Mouse (Mus musculus): ENCODE results near the gene Rnf103.

The Rnf103 gene

DNA sequence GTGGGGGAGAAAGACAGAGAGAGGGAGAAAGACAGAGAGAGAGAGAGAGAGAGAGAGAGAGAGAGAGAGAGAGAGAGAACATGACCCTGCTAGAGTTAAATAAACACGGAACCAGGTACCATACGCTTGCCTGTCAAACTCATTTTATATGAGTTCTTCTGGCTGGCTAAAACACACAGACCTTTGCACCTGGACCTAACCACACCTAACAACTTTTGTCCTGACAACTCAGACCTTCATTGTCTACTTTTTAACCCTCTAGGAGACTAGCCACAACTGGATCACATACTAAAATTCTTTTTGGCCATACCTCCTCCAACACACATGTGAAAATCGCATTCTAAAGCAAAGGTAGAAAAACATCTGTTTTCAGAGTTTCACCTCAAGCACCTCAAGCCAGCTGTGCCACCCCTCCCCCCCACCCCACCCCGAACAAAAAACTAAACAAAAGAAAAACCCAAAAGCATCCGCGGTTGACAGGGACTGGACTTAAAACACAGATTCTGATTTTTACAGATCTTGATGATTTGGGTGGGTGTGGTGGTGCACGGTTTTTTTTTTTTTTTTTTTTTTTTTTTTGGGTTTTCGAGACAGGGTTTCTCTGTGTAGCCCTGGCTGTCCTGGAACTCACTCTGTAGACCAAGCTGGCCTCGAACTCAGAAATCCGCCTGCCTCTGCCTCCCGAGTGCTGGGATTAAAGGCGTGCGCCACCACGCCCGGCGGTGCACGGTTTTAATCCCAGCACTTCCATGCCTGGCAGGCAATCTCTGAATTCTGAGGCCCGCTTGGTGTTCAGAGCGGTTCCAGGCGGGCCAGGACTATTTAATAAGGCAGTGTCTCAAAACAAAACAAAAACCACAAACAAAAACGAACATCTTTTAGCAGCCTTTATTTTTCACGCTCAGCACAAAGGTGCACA, 679 bp upstream of the Rnf103 start:
- DNase-seq, result no peak

DNA sequence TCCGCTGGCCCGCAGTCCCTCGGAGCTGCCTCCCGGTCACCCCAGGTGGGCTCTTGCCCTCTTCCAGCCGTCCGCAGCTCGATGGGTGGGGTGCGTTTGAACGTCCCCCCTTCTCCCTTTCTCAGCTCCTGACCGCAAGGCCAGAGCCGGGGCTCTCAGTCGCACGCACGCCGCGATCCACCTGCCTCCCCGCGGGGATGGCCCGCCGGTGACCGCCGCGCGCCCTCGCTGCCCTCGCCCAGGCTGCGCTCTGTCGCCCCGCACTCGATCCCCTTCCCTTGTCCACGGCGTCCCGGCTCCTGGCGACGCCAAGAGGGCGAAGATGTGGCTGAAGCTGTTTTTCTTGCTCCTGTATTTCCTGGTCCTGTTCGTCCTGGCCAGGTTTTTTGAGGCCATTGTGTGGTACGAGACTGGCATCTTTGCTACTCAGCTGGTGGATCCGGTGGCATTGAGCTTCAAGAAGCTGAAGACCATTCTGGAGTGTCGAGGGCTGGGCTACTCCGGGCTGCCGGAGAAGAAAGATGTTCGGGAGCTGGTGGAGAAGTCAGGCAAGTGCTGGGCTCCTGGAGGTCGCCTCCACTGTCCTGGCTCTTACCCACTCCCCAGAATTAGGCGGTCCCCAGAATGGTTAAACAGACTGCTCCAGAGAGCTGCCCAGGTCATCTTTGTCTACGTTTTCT, 787 bp downstream of the Rnf103 start:
- peak; percentile 14 to 44 for DNase-seq

DNA sequence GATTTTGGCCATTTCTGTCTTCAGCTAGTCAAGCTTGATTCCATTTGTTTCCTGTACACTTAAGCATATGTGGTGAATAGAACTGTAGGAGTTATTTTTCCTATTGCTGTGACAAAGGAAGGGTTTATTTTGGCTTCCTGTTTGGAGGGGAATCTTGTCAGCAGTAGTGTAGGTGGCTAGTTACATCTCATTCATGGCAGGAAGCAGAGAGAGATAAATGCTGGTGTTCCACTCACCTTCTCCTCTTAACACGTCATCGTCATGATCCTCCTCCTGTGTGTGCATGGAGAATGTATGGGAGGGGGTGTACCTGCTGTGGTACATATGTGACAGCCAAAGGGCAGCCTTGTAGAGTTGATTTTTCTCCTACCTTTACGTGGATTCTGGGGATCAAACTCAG, 6.9 kb downstream of the Rnf103 start:
- DNase-seq, result no peak

- no peak for DNase-seq
Observed at GRCm38 (mm10) chr6:71503001-71503400, 9.3 kb downstream of the Rnf103 start.

DNA sequence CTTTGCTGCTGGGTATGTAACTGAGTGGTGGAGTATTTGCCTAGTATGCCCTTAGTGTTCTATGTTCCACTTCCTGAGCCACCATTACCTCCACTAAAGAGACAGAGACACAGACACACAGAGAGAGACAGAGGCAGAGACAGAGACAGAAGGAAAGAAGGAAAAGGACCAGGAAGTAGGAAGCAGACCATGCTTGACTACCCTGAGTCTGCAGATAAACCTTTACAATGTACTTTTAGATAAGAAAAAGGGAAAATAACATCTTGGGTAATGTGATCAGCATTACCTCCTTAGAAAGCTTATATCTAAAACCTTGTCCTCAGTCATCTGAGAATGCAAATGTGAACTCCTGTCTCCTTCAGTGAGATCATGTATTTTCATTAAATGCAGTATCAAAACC, 10.0 kb downstream of the Rnf103 start:
- DNase-seq, result no peak

- DNase-seq, result no peak
Observed at GRCm38 (mm10) chr6:71504091-71504490, 10.4 kb downstream of the Rnf103 start.

- no peak for DNase-seq
Observed at GRCm38 (mm10) chr6:71505671-71506070, 12.0 kb downstream of the Rnf103 start.

DNA sequence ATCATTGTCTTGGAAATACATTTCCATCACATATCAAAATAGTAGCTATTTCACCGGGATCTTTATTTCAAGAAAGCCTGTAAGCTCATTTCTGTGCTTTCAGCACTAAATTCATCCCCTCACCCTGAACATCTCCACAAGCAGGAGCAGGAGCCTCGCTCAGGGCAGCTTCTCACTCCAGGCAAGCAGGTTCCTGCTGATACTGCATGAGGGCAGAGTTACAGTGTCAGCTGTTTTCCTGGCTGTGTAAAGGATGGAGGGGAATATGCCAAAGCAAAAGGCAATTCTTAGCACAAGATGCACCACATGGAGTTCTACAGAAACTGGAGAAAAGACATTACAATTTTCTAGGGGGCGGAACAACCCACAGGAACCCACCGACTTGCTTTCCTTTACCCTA, 25.8 kb downstream of the Rnf103 start:
- DNase-seq, result no peak

DNA sequence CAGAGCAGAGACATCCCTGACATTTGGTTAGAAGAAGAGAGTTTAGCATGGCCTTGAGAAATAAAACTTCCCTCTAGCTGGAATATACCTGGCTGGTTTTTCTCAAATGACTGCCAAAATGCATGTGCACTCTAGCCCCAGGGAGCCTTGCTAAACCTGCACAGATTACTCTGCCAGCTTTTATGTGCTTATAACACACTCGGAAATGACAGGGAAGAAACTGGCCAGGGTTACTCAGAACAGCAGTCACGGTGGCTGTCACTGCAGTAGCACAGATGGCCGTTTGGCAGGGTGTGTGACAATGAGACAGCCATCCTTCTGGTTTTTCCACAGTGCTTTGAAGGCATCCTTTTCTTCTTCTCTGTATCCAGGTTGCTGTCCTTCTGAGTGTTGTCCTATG, 31.9 kb downstream of the Rnf103 start:
- DNase-seq, result no peak

- no peak for DNase-seq
Observed at GRCm38 (mm10) chr6:71527056-71527455, 33.4 kb downstream of the Rnf103 start.

- no peak for DNase-seq
Observed at GRCm38 (mm10) chr6:71527826-71528225, 34.1 kb downstream of the Rnf103 start.

DNA sequence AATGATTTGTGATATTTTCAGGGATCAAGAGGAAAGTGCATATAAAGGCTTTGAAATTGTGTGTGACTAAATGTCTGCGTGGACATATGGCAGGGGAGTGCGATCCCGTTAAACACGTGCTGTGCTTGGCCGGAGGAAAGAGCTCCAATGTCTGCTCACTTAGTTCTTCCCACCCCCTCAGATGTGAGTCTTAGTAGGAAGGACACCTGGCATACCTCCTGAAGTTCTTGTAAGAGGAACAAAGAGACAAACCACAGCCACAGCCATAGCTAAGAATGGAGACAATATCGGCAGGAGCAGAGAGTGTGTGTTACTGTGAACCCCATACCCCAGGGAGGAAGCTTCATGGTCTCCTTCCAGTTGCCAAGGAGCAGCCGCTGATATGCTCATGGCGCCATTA, 36.5 kb downstream of the Rnf103 start:
- no peak for DNase-seq

DNA sequence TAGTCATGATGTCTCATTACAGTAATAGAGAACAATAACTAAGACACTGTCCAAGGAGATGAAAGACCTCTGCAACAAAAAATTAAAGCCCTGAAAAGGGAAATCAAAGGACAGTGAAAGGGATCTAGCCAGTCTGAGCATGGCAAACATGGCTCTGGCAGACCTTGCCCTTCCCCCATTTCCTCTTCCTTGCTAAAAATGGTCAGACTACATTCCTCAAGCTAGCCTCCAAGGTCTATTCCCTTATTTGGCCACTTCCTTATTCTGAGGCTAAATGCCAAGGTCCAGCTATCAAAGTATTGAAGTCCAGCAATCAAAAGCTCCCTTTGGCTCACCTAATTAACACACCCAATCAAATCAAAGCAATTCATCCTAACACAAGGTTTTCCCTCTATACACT, 43.6 kb downstream of the Rnf103 start:
- no peak for DNase-seq

- peak; percentile 89 to 90 for DNase-seq
Observed at GRCm38 (mm10) chr6:71543686-71544499, 50.2 kb downstream of the Rnf103 start, which contains the start of gene Chmp3. TSS of gene Chmp3 (plus strand) at chr6:71543797.

GRCm38 (mm10) chr6:71555507-71555951, 61.8 kb downstream of the Rnf103 start:
- no peak for DNase-seq

DNA sequence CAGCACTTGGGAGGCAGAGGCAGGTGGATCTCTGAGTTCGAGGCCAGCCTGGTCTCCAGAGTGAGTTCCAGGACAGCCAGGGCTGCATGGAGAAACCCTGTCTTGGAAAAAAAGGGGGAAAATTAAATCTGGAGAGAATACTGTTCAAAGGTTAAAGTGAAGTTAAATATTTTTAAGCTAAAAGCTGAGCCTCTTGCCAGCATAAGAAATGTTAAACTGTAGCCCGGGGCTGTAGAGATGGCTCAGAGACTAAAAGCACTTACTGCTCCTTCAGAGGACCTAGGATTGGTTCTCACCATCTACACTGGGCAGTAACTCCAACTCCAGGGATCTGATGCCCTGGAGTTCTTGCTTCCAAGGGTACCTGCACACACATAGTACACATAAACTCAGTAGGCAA, 63.1 kb downstream of the Rnf103 start:
- no peak for DNase-seq

Measured in thymus, adult 18-20 months (tissue).